Mouse (Mus musculus) megakaryocyte, embryonic 14.5 days (primary cell): Measurements from ENCODE around the gene Rrp36. TPM values are rescaled to one million over a fixed set of nuclear protein-coding genes. Genes with fewer than 3 reads are reported as not detected.

Source experiments
- H3K27me3 ChIP-seq: replicated peaks from 2 replicates; pipeline ENCODE3; 2012; ENCODE audit warnings: inconsistent platforms
- H3K36me3 ChIP-seq: replicated peaks from 2 replicates; pipeline ENCODE3; 2012; ENCODE audit warnings: low read length, inconsistent platforms, mixed read lengths
- H3K4me1 ChIP-seq: 2 replicates; pipeline ENCODE4 v1.6.1; 2012; ENCODE audit warnings: inconsistent platforms
- H3K4me3 ChIP-seq: replicated peaks from 2 replicates; pipeline ENCODE3; 2012; ENCODE audit warnings: moderate library complexity, mild to moderate bottlenecking, inconsistent platforms
- H3K9me3 ChIP-seq: 2 replicates; pipeline ENCODE4 v1.6.1; 2012; ENCODE audit warnings: inconsistent platforms
- FLI1 ChIP-seq: IDR thresholded peaks from 2 replicates; pipeline ENCODE4 v1.6.1; 2012; ENCODE audit warnings: low read length, inconsistent platforms, mixed read lengths
- GATA1 ChIP-seq: IDR thresholded peaks from 3 replicates; pipeline ENCODE4 v1.6.1; 2012; ENCODE audit warnings: mixed read lengths, low read length, inconsistent platforms, borderline replicate concordance
- polyA plus RNA-seq: library from polyadenylated mRNA; stranded (reverse); fragments of >175 nt; gene quantifications from 2 replicates; pipeline ENCODE4 v1.2.3, GENCODE M21; 2012; ENCODE audit warnings: low replicate concordance; ENCODE audit not compliant: insufficient read depth

Rrp36 gene
- 9.4 and 30.6 TPM in 2 replicates for polyA plus RNA-seq

GRCm38 (mm10) chr17:46673850-46674529 is at the start of gene Rrp36:
Gene Rrp36 (minus strand): TSS chr17:46674352.
- Histone ChIP-seq H3K4me1 (peaks cover 66% of the 10 kb centered on the region), H3K27me3 (no peaks in the 10 kb centered on the region), H3K4me3 (peak within 1 kb of the TSS; percentile 92), H3K36me3 (peaks cover 82% of the 10 kb centered on the region), H3K9me3 (no peaks in the 10 kb centered on the region)
- TF ChIP-seq FLI1 (peak; percentile 26; the same call in 1 of the 2 replicates), GATA1 (no peak)

- H3K27me3 ChIP-seq: no peaks in the 10 kb centered on the region
- peaks cover 11% of the 10 kb centered on the region for H3K4me1 ChIP-seq
- H3K4me3 ChIP-seq: no peak overlapping the region
- H3K36me3 ChIP-seq: peaks cover 76% of the 10 kb centered on the region
- TF ChIP-seq FLI1: no peak
- no peak for TF ChIP-seq GATA1
- H3K9me3 ChIP-seq: no peaks in the 10 kb centered on the region
Observed at GRCm38 (mm10) chr17:46721077-46721476, 46.9 kb upstream of the Rrp36 start.

- no peaks in the 10 kb centered on the region for H3K27me3 ChIP-seq
- H3K36me3 ChIP-seq: peaks cover 43% of the 10 kb centered on the region
- H3K4me1 ChIP-seq: peaks cover 26% of the 10 kb centered on the region
- no peak for TF ChIP-seq FLI1
- no peak for TF ChIP-seq GATA1
- no peak overlapping the region for H3K4me3 ChIP-seq
- no peaks in the 10 kb centered on the region for H3K9me3 ChIP-seq
Observed at GRCm38 (mm10) chr17:46714756-46715481, 40.8 kb upstream of the Rrp36 start.

GRCm38 (mm10) chr17:46713849-46714248 is 39.7 kb upstream of the Rrp36 start:
- H3K9me3 ChIP-seq: peaks cover 3% of the 10 kb centered on the region
- no peak overlapping the region for H3K4me3 ChIP-seq
- TF ChIP-seq GATA1: no peak
- no peak for TF ChIP-seq FLI1
- no peaks in the 10 kb centered on the region for H3K27me3 ChIP-seq
- H3K4me1 ChIP-seq: peaks cover 26% of the 10 kb centered on the region
- peaks cover 41% of the 10 kb centered on the region for H3K36me3 ChIP-seq

- Histone ChIP-seq H3K9me3 (peaks cover 7% of the 10 kb centered on the region), H3K4me3 (peak overlapping the region; percentile 97), H3K27me3 (no peaks in the 10 kb centered on the region), H3K36me3 (peaks cover 38% of the 10 kb centered on the region), H3K4me1 (peaks cover 26% of the 10 kb centered on the region)
- no peak for TF ChIP-seq GATA1
Observed at GRCm38 (mm10) chr17:46712442-46712841, 38.3 kb upstream of the Rrp36 start.

- TF ChIP-seq FLI1 (no peak), GATA1 (no peak)
- peak overlapping the region; percentile 97 for H3K4me3 ChIP-seq
- peaks cover 7% of the 10 kb centered on the region for H3K9me3 ChIP-seq
- peaks cover 3% of the 10 kb centered on the region for H3K27me3 ChIP-seq
- peaks cover 34% of the 10 kb centered on the region for H3K36me3 ChIP-seq
- H3K4me1 ChIP-seq: peaks cover 26% of the 10 kb centered on the region
Observed at GRCm38 (mm10) chr17:46711612-46712271, 37.6 kb upstream of the Rrp36 start.

- TF ChIP-seq GATA1: no peak
- TF ChIP-seq FLI1: peak; percentile 94
Observed at GRCm38 (mm10) chr17:46710959-46711597, 36.9 kb upstream of the Rrp36 start, which contains the start of gene Pex6. Gene Pex6 (plus strand): TSS chr17:46711463.

GRCm38 (mm10) chr17:46706375-46707089 is 32.4 kb upstream of the Rrp36 start:
- peaks cover 7% of the 10 kb centered on the region for H3K9me3 ChIP-seq
- TF ChIP-seq GATA1: no peak
- TF ChIP-seq FLI1: no peak
- H3K36me3 ChIP-seq: peaks cover 6% of the 10 kb centered on the region
- H3K4me3 ChIP-seq: no peak overlapping the region
- peaks cover 3% of the 10 kb centered on the region for H3K27me3 ChIP-seq
- H3K4me1 ChIP-seq: peaks cover 40% of the 10 kb centered on the region

More at GRCm38 (mm10) chr17:46710959-46711597, 36.9 kb upstream of the Rrp36 start, which contains the start of gene Pex6:
- peaks cover 7% of the 10 kb centered on the region for H3K9me3 ChIP-seq
- H3K4me1 ChIP-seq: peaks cover 27% of the 10 kb centered on the region
- peak within 1 kb of the TSS; percentile 97 for H3K4me3 ChIP-seq
- peaks cover 27% of the 10 kb centered on the region for H3K36me3 ChIP-seq
- peaks cover 3% of the 10 kb centered on the region for H3K27me3 ChIP-seq
